Mouse (Mus musculus): Measurements from ENCODE around the gene Efcab8. TPM values are rescaled to one million over a fixed set of nuclear protein-coding genes. Genes with fewer than 3 reads are reported as not detected.

Efcab8 gene
- polyA plus RNA-seq, 1 experiment, result 0.01 TPM

DNA sequence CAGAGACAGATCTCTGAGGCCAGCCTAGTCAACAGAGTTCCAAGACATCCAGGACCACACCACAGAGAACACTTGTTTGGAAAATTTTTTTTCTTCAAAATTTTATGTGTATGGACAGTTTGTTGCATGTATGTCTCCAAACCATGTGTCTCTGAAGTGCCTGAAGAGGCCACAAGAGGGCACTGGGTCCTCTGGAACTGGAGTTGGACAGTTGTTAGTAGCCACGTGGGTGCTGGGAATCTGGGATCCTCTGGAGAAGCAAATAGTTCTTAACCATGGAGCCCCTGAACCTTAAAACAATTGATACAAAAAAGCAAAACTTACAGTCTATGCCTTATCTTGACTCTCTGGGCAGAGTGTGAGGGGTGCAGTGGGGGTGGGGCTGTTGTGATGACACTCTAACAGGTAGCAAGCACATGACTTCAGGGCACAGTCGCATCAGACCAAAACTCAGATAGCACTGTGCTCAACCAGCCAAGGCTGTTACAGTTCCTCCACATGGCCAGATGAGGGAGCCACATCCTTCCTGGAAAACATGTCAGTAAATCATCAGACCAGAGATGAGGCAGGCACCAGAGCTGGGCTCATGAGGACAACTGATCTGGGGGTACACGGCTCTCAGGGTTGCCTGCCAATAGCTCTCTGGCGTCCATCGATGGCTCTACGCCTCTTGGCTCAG lies 70.8 kb downstream of the Efcab8 start:
- Histone ChIP-seq H3K27me3 (ENCODE audit: control insufficient read depth, insufficient read depth, insufficient read length) (peaks cover 8% of the 10 kb centered on the region), H3K36me3 (ENCODE audit: control insufficient read depth, insufficient read depth) (no peaks in the 10 kb centered on the region), H3K79me3 (ENCODE audit: low read depth) (no peaks in the 10 kb centered on the region), H3ac (ENCODE audit: control insufficient read depth, insufficient read length, low read depth) (no peak overlapping the region), H3K4me3 (ENCODE audit: insufficient read depth, poor library complexity, severe bottlenecking) (no peak overlapping the region), H3K79me2 (ENCODE audit: control insufficient read depth, insufficient read depth) (no peaks in the 10 kb centered on the region)
- no peak for TF ChIP-seq CEBPB (IDR thresholded peaks at IDR 0.05; ENCODE audit: low read depth)

- Histone ChIP-seq H3K79me2 (ENCODE audit: control insufficient read depth, insufficient read depth) (no peaks in the 10 kb centered on the region), H3K79me3 (ENCODE audit: low read depth) (no peaks in the 10 kb centered on the region), H3ac (ENCODE audit: control insufficient read depth, insufficient read length, low read depth) (no peak overlapping the region), H3K4me3 (ENCODE audit: insufficient read depth, poor library complexity, severe bottlenecking) (no peak overlapping the region), H3K36me3 (ENCODE audit: control insufficient read depth, insufficient read depth) (no peaks in the 10 kb centered on the region), H3K27me3 (ENCODE audit: control insufficient read depth, insufficient read depth, insufficient read length) (peaks cover 8% of the 10 kb centered on the region)
- TF ChIP-seq MYOG (IDR thresholded peaks at IDR 0.05; ENCODE audit: control insufficient read depth, extremely low read depth, insufficient read length) (no peak), CTCF (IDR thresholded peaks at IDR 0.05; ENCODE audit: control insufficient read depth, insufficient read depth, insufficient read length) (no peak), USF1 (IDR thresholded peaks at IDR 0.05; ENCODE audit: low read depth) (no peak), MYOD1 (IDR thresholded peaks at IDR 0.05; ENCODE audit: control insufficient read depth, insufficient read length, low read depth) (no peak), CEBPB (IDR thresholded peaks at IDR 0.05; ENCODE audit: low read depth) (no peak), FOSL1 (IDR thresholded peaks at IDR 0.05; ENCODE audit: insufficient read depth, low read length, poor library complexity, severe bottlenecking) (no peak), MAX (IDR thresholded peaks at IDR 0.05) (no peak)
Measured at GRCm38 (mm10) chr2:153851030-153851360, 71.3 kb downstream of the Efcab8 start.

DNA sequence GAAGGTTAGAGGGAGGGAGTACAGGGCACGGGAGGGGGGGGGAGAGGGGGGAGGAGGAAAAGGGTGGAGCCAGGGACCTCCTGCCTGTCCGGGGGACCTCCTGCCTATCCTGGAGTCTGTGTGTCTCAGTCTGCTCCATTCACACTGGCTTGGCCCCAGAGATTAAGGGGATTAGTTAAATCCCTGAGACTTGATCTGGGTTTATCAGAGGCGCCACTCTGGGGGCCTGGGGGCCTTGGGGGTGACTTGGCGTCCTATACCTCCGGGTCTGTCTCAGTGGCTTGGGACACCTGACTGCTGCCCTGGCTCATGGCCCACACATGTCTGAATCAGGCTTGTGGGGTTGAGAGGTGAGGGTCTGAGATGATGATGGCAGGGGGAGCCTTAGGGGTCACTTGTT lies 73.8 kb downstream of the Efcab8 start:
- H3K79me3 ChIP-seq (ENCODE audit: low read depth), result no peaks in the 10 kb centered on the region
- H3K27me3 ChIP-seq (ENCODE audit: control insufficient read depth, insufficient read depth, insufficient read length), result peaks cover 8% of the 10 kb centered on the region
- TF ChIP-seq CTCF (IDR thresholded peaks at IDR 0.05; ENCODE audit: control insufficient read depth, insufficient read depth, insufficient read length) (no peak), MYOD1 (IDR thresholded peaks at IDR 0.05; ENCODE audit: control insufficient read depth, insufficient read length, low read depth) (no peak)
- no peaks in the 10 kb centered on the region for H3K79me2 ChIP-seq (ENCODE audit: control insufficient read depth, insufficient read depth)
- no peak overlapping the region for H3K4me3 ChIP-seq (ENCODE audit: insufficient read depth, poor library complexity, severe bottlenecking)
- H3ac ChIP-seq (ENCODE audit: control insufficient read depth, insufficient read length, low read depth), result no peak overlapping the region
- H3K36me3 ChIP-seq (ENCODE audit: control insufficient read depth, insufficient read depth), result no peaks in the 10 kb centered on the region

DNA sequence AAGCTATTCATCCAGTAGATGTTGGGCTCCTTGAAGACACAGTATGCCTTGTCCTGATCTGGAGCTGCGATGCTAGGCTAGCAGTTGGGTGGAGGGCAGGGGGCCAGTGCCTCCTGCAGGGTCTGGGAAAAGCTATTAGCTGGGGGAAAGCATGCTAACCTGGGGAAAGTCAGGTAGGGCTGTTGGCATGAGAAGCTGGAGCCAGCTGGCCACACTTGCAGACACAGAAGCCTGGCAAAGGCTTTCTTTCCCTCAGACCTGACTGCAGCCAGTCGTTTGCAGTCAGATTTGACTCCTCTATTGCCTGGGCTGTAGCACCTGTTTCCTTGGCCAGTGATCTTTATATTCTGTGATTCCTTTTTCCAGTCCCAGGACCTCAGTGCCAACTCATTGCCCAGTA lies 79.8 kb downstream of the Efcab8 start:
- H3K27me3 ChIP-seq (ENCODE audit: control insufficient read depth, insufficient read depth, insufficient read length), result peaks cover 2% of the 10 kb centered on the region
- H3K79me3 ChIP-seq (ENCODE audit: low read depth), result no peaks in the 10 kb centered on the region
- no peak overlapping the region for H3ac ChIP-seq (ENCODE audit: control insufficient read depth, insufficient read length, low read depth)
- no peaks in the 10 kb centered on the region for H3K36me3 ChIP-seq (ENCODE audit: control insufficient read depth, insufficient read depth)
- H3K4me3 ChIP-seq (ENCODE audit: insufficient read depth, poor library complexity, severe bottlenecking), result no peak overlapping the region
- TF ChIP-seq FOSL1 (IDR thresholded peaks at IDR 0.05; ENCODE audit: insufficient read depth, low read length, poor library complexity, severe bottlenecking) (no peak), MYOG (IDR thresholded peaks at IDR 0.05; ENCODE audit: control insufficient read depth, extremely low read depth, insufficient read length) (no peak), USF1 (IDR thresholded peaks at IDR 0.05; ENCODE audit: low read depth) (no peak), MAX (IDR thresholded peaks at IDR 0.05) (no peak), CTCF (IDR thresholded peaks at IDR 0.05; ENCODE audit: control insufficient read depth, insufficient read depth, insufficient read length) (no peak)
- H3K79me2 ChIP-seq (ENCODE audit: control insufficient read depth, insufficient read depth), result no peaks in the 10 kb centered on the region

DNA sequence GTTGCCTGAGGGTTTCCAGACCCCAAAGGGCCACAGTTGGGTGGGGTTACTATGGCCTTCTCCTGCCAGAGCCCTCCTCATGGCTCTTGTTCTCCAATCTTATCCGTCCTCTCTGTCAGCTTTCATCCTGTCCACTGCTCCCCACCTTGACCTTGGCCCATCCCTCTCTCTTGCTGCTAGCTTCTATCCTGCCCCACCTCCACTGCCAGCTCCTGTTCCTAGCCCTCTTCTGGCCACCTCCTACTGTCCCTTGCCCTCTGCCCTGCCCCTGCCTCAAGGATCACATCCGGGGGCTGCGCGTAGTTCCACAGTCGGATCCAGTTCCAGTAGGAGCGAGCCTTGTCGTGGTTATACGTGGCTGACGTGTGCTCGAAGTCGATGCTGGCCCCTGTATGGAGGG lies 80.6 kb downstream of the Efcab8 start:
- Histone ChIP-seq H3K79me3 (ENCODE audit: low read depth) (no peaks in the 10 kb centered on the region), H3K79me2 (ENCODE audit: control insufficient read depth, insufficient read depth) (no peaks in the 10 kb centered on the region), H3K4me3 (ENCODE audit: insufficient read depth, poor library complexity, severe bottlenecking) (no peak overlapping the region), H3K27me3 (ENCODE audit: control insufficient read depth, insufficient read depth, insufficient read length) (no peaks in the 10 kb centered on the region), H3K36me3 (ENCODE audit: control insufficient read depth, insufficient read depth) (no peaks in the 10 kb centered on the region), H3ac (ENCODE audit: control insufficient read depth, insufficient read length, low read depth) (no peak overlapping the region)
- no peak for TF ChIP-seq CEBPB (IDR thresholded peaks at IDR 0.05; ENCODE audit: low read depth)
- TF ChIP-seq FOSL1 (IDR thresholded peaks at IDR 0.05; ENCODE audit: insufficient read depth, low read length, poor library complexity, severe bottlenecking), result no peak
- no peak for TF ChIP-seq MAX (IDR thresholded peaks at IDR 0.05)

DNA sequence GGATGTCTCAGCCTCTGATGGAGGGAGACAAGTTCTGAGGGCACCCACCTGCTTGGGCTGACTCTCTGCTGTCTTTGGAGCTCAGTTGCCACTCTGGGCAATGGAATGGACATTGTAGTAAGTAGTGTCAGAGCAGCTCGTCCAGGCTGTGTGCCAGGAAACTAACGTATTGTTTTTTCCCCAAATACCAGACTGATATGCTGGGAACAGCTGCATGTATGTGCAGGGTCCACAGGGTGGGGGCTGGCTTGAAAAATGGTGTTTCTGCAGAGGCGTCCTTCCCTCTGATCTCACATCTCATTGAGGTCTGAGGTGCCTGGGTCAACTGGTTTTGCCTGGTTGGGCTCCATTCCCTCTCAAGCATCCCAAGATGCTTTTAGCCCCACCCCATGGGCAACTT lies 81.0 kb downstream of the Efcab8 start:
- Histone ChIP-seq H3K36me3 (ENCODE audit: control insufficient read depth, insufficient read depth) (no peaks in the 10 kb centered on the region), H3K27me3 (ENCODE audit: control insufficient read depth, insufficient read depth, insufficient read length) (no peaks in the 10 kb centered on the region), H3K79me3 (ENCODE audit: low read depth) (no peaks in the 10 kb centered on the region), H3K79me2 (ENCODE audit: control insufficient read depth, insufficient read depth) (no peaks in the 10 kb centered on the region), H3ac (ENCODE audit: control insufficient read depth, insufficient read length, low read depth) (no peak overlapping the region), H3K4me3 (ENCODE audit: insufficient read depth, poor library complexity, severe bottlenecking) (no peak overlapping the region)
- TF ChIP-seq MYOD1 (IDR thresholded peaks at IDR 0.05; ENCODE audit: control insufficient read depth, insufficient read length, low read depth) (no peak), CTCF (IDR thresholded peaks at IDR 0.05; ENCODE audit: control insufficient read depth, insufficient read depth, insufficient read length) (no peak), MYOG (IDR thresholded peaks at IDR 0.05; ENCODE audit: control insufficient read depth, extremely low read depth, insufficient read length) (no peak), FOSL1 (IDR thresholded peaks at IDR 0.05; ENCODE audit: insufficient read depth, low read length, poor library complexity, severe bottlenecking) (no peak), USF1 (IDR thresholded peaks at IDR 0.05; ENCODE audit: low read depth) (no peak)

All from C2C12 (cell line).